8 mouse cellular contexts compared by ENCODE assay signal in the genomic region with DNA sequence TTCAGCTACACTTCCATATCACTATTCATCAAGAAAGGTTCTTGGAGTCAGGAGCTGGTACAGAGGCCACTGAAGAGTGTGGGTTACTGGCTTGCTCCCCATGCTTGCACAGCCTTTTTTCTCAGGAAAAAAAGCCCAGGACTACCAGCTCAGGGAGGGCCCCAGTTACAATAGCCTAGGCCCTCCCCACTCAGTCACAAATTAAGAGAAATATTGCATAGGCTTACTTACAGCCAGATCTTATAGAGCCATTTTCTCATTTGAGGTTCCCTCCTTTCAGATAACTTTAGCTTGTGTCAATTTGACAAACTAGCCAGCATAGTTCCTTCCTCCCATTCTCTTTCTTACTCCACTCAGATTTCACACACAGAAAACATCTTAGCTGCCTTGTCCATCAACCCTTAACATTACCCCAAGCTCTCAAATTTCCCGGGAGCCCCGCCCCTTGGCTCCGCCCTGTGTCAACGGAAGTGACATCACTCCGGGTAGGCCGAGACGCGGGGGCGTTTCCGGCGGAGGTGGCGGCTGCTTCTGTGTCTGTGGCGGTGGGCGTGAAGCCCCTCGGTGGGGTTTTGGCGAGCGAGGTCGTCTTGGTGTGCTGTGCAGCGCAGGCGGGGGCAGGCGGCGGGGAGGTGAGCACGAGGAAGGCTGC. TPM values are rescaled to one million over a fixed set of nuclear protein-coding genes. Genes with fewer than 3 reads are reported as not detected.
DNase-seq lines count a peak whose midpoint lies in the region; ATAC-seq and TF ChIP-seq lines count a peak whose summit lies in the region.

Gene Edc3 (plus strand): TSS at position 473 of the 652 bp plus-strand sequence.

- H3K36me3 ChIP-seq in limb, embryonic 13.5 days, result peaks cover 13% of the 10 kb centered on the region
- H3K36me3 ChIP-seq in midbrain, embryonic 15.5 days (replicated peaks), result peaks cover 1% of the 10 kb centered on the region; the same call in 1 of the 2 replicates

- H3K27ac ChIP-seq in bone marrow macrophage, adult 2 months (ENCODE audit: insufficient read depth, low read depth, low read length), result peak within 1 kb of the TSS; percentile 29
- H3K27ac ChIP-seq in embryonic fibroblast, embryonic 13.5 days (ENCODE audit: insufficient read depth, low read length), result peak within 1 kb of the TSS; percentile 70
- peak within 1 kb of the TSS; percentile 78 for H3K27ac ChIP-seq in limb, embryonic 13.5 days
- peak within 1 kb of the TSS; percentile 87 for H3K27ac ChIP-seq in midbrain, embryonic 15.5 days

- TF ChIP-seq POLR2A in bone marrow macrophage, adult 2 months (IDR thresholded peaks at IDR 0.05; ENCODE audit: borderline replicate concordance, low read depth, low read length), result peak; percentile 60; the same call in 1 of the 2 replicates
- TF ChIP-seq POLR2A in embryonic fibroblast, embryonic 13.5 days (IDR thresholded peaks at IDR 0.05; ENCODE audit: low read depth, low read length), result peak; percentile 75

- WGBS in limb, embryonic 13.5 days, result under 1% methylated on average over 23 of the region's 23 CpGs
- WGBS in midbrain, embryonic 15.5 days, result under 1% methylated on average over 23 of the region's 23 CpGs

- peak; percentile 97 for ATAC-seq in limb, embryonic 13.5 days (ENCODE audit: low FRiP score, low read depth)
- peak; percentile 97 for ATAC-seq in midbrain, embryonic 15.5 days (replicated peaks)

- H3K9ac ChIP-seq in limb, embryonic 13.5 days, result peak within 1 kb of the TSS; percentile 93
- H3K9ac ChIP-seq in midbrain, embryonic 15.5 days, result peak within 1 kb of the TSS; percentile 97

- H3K27me3 ChIP-seq in limb, embryonic 13.5 days, result no peaks in the 10 kb centered on the region
- H3K27me3 ChIP-seq in midbrain, embryonic 15.5 days (replicated peaks), result 0 out of 2 replicates have a peak, but pooled peaks cover 3% of the 10 kb centered on the region

- peaks cover 2% of the 10 kb centered on the region for H3K4me1 ChIP-seq in bone marrow macrophage, adult 2 months (ENCODE audit: control insufficient read depth, insufficient read depth, low read length)
- no peaks in the 10 kb centered on the region; the same call in 1 of the 2 replicates for H3K4me1 ChIP-seq in embryonic fibroblast, embryonic 13.5 days (ENCODE audit: control insufficient read depth, insufficient read depth, low read length)
- H3K4me1 ChIP-seq in limb, embryonic 13.5 days, result peaks cover 12% of the 10 kb centered on the region
- peaks cover 17% of the 10 kb centered on the region for H3K4me1 ChIP-seq in midbrain, embryonic 15.5 days

- H3K4me2 ChIP-seq in limb, embryonic 13.5 days (replicated peaks), result peak within 1 kb of the TSS; percentile 84
- peak within 1 kb of the TSS; percentile 60 for H3K4me2 ChIP-seq in midbrain, embryonic 15.5 days

- DNase-seq in B cell, adult 2 months, result peak; percentile 96 to 97
- DNase-seq in heart, adult 9 months (ENCODE audit: low spot score in 2 of 2), result peak; percentile 83 to 88
- peak; percentile 92 for DNase-seq in kidney, adult 9 months
- peak; percentile 75 to 91 for DNase-seq in spleen, adult 18-20 months

- H3K9me3 ChIP-seq in limb, embryonic 13.5 days, result no peaks in the 10 kb centered on the region; the same call in 1 of the 2 replicates
- no peaks in the 10 kb centered on the region for H3K9me3 ChIP-seq in midbrain, embryonic 15.5 days

- peak within 1 kb of the TSS; percentile 88 for H3K4me3 ChIP-seq in bone marrow macrophage, adult 2 months (ENCODE audit: insufficient read depth, low read length)
- H3K4me3 ChIP-seq in embryonic fibroblast, embryonic 13.5 days (ENCODE audit: insufficient read depth, low read length), result peak within 1 kb of the TSS; percentile 89
- peak within 1 kb of the TSS; percentile 85 for H3K4me3 ChIP-seq in limb, embryonic 13.5 days
- peak within 1 kb of the TSS; percentile 96 for H3K4me3 ChIP-seq in midbrain, embryonic 15.5 days

- no peak for TF ChIP-seq CTCF in bone marrow macrophage, adult 2 months (IDR thresholded peaks at IDR 0.05; ENCODE audit: low read depth, low read length)
- no peak for TF ChIP-seq CTCF in embryonic fibroblast, embryonic 13.5 days (IDR thresholded peaks at IDR 0.05; ENCODE audit: borderline replicate concordance, insufficient read depth, low read length)

RNA-seq across cellular contexts. Expression of gene Edc3, which starts in this region (rescaled TPM):
- polyA plus RNA-seq in bone marrow macrophage, adult 2 months (2012; ENCODE audit: insufficient read depth, insufficient read length, missing spikeins), result 12.8 and 13.0 TPM in 2 replicates
- 16.6 and 19.8 TPM in 2 replicates for polyA plus RNA-seq in embryonic fibroblast, embryonic 13.5 days (2011; ENCODE audit: insufficient read length, low read depth, missing spikeins)
- polyA plus RNA-seq in limb, embryonic 13.5 days (2015; fragmentation: Nextera tagmentation; extraction: Ambion mirVana), result 39.3 TPM in 2 replicates
- polyA plus RNA-seq in midbrain, embryonic 15.5 days (2015; fragmentation: Nextera tagmentation; extraction: Ambion mirVana), result 35.7 and 36.8 TPM in 2 replicates

Comparison
In these comparisons a context has a peak if more than half of its experiments do, and no peak if none do; other contexts are left out.
1. Peak in every context shown above with its lines: DNase-seq, ATAC-seq, H3K4me3 ChIP-seq and H3K27ac ChIP-seq.
2. H3K27ac ChIP-seq: peak in every context shown above with its lines; median percentile 87 in midbrain, embryonic 15.5 days; 78 in limb, embryonic 13.5 days; 70 in embryonic fibroblast, embryonic 13.5 days; 29 in bone marrow macrophage, adult 2 months.